Mouse (Mus musculus) neural tube, embryonic 14.5 days (tissue): ENCODE measurements around the gene Eif3d. TPM values are rescaled to one million over a fixed set of nuclear protein-coding genes. Genes with fewer than 3 reads are reported as not detected.

ENCODE experiments used
- ATAC-seq: fragments of 200-750 bp; cut with Nextera tagmentation; 2 replicates; pipeline ENCODE4 v1.8.0; 2017; ENCODE audit warnings: low read depth, mild to moderate bottlenecking, moderate TSS enrichment, moderate library complexity
- H3K27ac ChIP-seq: fragments of 300-500 bp; sonication (generic); 2 replicates; pipeline ENCODE4 v1.5.1; 2014; ENCODE audit warnings: low read depth, mild to moderate bottlenecking, control low read depth, low read length, moderate library complexity, mixed read lengths
- H3K27me3 ChIP-seq: fragments of 300-500 bp; sonication (generic); 2 replicates; pipeline ENCODE4 v1.6.1; 2014; ENCODE audit warnings: low read length; ENCODE audit not compliant: control insufficient read depth, insufficient read depth
- H3K36me3 ChIP-seq: fragments of 300-500 bp; sonication (generic); 2 replicates; pipeline ENCODE4 v1.6.1; 2014; ENCODE audit warnings: low read length, mixed read lengths; ENCODE audit not compliant: control insufficient read depth, insufficient read depth
- H3K4me1 ChIP-seq: fragments of 300-500 bp; sonication (generic); 2 replicates; pipeline ENCODE4 v1.6.1; 2014; ENCODE audit warnings: low read length; ENCODE audit not compliant: control insufficient read depth, insufficient read depth
- H3K4me2 ChIP-seq: fragments of 300-500 bp; sonication (generic); 2 replicates; pipeline ENCODE4 v1.6.1; 2014; ENCODE audit warnings: mild to moderate bottlenecking, low read depth, low read length, control low read depth
- H3K4me3 ChIP-seq: fragments of 300-500 bp; sonication (generic); 2 replicates; pipeline ENCODE4 v1.5.1; 2014; ENCODE audit warnings: low read depth, low read length, control low read depth, mixed read lengths
- H3K9ac ChIP-seq: fragments of 300-500 bp; sonication (generic); replicated peaks from 2 replicates; pipeline ENCODE4 v1.6.1; 2014; ENCODE audit warnings: low read depth, mild to moderate bottlenecking, control low read depth, low read length, mixed read lengths
- H3K9me3 ChIP-seq: fragments of 300-500 bp; sonication (generic); 2 replicates; pipeline ENCODE4 v1.6.1; 2016; ENCODE audit warnings: low read length; ENCODE audit not compliant: control insufficient read depth
- WGBS: fragments of 180-500 bp; shearing (Covaris S2); extraction: QIAGEN DNeasy Blood & Tissue Kit; methylation state at CpG from one replicate; pipeline ENCODE4 v1.1.7; 2014; 5-methylcytosine and 5-hydroxymethylcytosine counted together
- polyA plus RNA-seq: library from polyadenylated mRNA; unstranded; fragments of >200 nt; fragmentation: Nextera tagmentation; extraction: Ambion mirVana; gene quantifications from 2 replicates; pipeline ENCODE4 v1.2.1, GENCODE M21; 2014

The Eif3d gene
- polyA plus RNA-seq, 1 experiment from 2014 or later = 177 TPM

DNA sequence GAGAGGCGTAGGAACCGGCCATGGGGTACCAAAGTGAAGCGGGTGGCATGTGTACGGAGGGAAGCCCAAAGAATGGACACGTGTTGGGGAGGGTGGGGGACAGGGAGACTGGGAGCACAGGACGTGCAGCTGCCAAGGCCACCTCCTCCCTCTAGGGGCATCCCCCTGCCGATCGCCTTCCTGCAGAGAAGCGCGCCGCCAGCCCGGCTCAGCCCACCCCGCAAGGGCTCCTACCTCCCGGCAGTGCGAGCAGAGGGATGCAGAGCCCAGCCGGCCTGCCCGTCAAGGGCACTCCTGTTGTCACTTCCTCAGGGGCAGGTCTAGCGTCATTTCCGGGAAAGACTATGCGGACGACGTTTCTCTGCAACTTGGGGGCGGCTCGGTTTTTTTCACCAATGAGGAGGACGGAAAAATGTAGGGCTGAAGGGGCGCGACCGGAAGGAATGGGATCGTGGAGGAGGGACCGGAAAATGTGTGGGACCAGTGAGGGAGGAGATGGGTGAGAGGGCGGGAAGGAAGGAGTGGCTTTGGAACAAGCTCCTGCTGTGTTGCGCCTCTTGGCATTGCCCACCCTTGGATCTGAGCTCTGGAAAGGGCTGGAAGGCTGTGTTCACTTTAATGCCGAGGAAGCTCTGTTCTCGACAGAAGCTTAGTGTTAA lies 41.8 kb downstream of the Eif3d start, which contains the start of gene Txn2:
TSS of gene Txn2 (minus strand) at position 334 of the 659 bp plus-strand sequence.
- H3K9ac ChIP-seq = peak within 1 kb of the TSS; percentile 66
- H3K27ac ChIP-seq = peak within 1 kb of the TSS; percentile 91
- peaks cover 8% of the 10 kb centered on the region for H3K36me3 ChIP-seq
- no peaks in the 10 kb centered on the region for H3K27me3 ChIP-seq
- peak within 1 kb of the TSS; percentile 80 for H3K4me2 ChIP-seq
- peaks cover 13% of the 10 kb centered on the region for H3K4me1 ChIP-seq
- no peaks in the 10 kb centered on the region for H3K9me3 ChIP-seq
- H3K4me3 ChIP-seq = peak within 1 kb of the TSS; percentile 54
- peak; percentile 96 for ATAC-seq
- WGBS = under 1% methylated on average over 33 of the region's 34 CpGs

DNA sequence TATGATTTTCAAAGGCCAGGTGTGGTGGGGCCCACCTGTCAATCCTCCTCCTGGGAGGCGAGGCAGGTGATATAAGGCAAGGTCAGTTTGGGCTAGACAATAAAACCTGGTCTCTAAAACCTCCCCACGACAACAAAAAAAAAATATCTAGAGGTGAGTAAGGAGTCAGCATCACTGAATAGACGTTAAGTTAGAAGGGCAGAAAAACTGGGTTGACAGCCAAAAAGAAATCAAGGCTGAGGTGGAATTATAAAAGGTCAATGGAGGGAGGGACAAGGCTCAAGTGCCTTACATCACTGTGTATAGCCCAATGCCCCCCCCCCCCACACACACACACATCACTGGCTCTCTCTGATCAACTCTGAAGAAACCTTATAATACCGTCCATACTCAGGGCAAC lies 42.5 kb downstream of the Eif3d start:
- no peaks in the 10 kb centered on the region for H3K9me3 ChIP-seq
- peaks cover 13% of the 10 kb centered on the region for H3K4me1 ChIP-seq
- WGBS = 27% methylated on average over 4 of the region's 4 CpGs
- no peaks in the 10 kb centered on the region for H3K27me3 ChIP-seq
- H3K27ac ChIP-seq = no peak overlapping the region
- peak overlapping the region; percentile 54 for H3K4me3 ChIP-seq
- no peak for ATAC-seq
- peaks cover 9% of the 10 kb centered on the region for H3K36me3 ChIP-seq
- H3K4me2 ChIP-seq = peak overlapping the region; percentile 70
- H3K9ac ChIP-seq = peak overlapping the region; percentile 58

DNA sequence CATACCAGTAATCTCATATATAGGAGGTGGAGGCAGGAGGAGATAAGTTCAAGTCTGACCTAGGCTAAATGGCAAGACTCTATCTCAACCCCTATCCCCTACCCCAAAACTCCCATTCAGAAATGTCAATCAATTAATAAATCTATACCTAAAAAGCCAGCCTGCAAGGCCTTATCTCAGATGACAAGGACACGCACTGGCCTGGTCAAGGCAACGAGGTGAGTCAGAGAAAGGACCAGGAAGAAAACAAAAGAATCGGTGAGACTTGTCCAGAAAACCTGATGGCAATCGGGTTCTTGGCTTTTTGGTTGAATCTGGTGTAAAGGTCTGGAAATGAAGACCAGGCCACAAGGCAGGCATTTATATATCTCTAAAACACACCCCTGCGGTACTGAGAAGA lies 43.7 kb downstream of the Eif3d start:
- Histone ChIP-seq H3K4me1 (peaks cover 13% of the 10 kb centered on the region), H3K4me3 (no peak overlapping the region), H3K4me2 (no peak overlapping the region), H3K9me3 (no peaks in the 10 kb centered on the region), H3K27me3 (no peaks in the 10 kb centered on the region), H3K27ac (no peak overlapping the region), H3K9ac (no peak overlapping the region), H3K36me3 (peaks cover 9% of the 10 kb centered on the region)
- no peak for ATAC-seq
- 96% methylated on average over 5 of the region's 5 CpGs for WGBS

DNA sequence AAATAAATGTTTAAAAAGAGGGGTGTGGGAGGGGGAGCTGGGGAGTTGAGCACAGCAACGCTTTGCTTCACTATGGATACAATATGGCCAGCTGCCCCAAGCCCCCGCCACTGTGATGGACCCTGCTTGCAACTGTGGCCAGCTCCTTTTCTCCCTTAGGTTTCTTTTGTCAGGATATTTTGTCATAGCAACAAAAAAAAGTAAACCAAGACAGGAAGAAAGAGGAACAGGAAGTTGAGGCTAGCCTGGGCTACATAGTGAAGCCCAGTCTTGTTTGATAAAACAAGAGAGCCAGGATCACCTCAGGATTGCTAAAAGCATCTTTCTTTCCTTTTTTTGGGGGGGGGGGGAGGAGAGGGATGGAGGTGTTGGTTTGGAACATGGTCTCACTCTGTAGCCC lies 45.4 kb downstream of the Eif3d start:
- Histone ChIP-seq H3K4me3 (no peak overlapping the region), H3K9me3 (no peaks in the 10 kb centered on the region), H3K27ac (no peak overlapping the region), H3K9ac (no peak overlapping the region), H3K27me3 (no peaks in the 10 kb centered on the region), H3K4me2 (no peak overlapping the region), H3K36me3 (peaks cover 9% of the 10 kb centered on the region), H3K4me1 (peaks cover 13% of the 10 kb centered on the region)
- 91% methylated on average over 2 of the region's 2 CpGs for WGBS
- ATAC-seq = no peak

DNA sequence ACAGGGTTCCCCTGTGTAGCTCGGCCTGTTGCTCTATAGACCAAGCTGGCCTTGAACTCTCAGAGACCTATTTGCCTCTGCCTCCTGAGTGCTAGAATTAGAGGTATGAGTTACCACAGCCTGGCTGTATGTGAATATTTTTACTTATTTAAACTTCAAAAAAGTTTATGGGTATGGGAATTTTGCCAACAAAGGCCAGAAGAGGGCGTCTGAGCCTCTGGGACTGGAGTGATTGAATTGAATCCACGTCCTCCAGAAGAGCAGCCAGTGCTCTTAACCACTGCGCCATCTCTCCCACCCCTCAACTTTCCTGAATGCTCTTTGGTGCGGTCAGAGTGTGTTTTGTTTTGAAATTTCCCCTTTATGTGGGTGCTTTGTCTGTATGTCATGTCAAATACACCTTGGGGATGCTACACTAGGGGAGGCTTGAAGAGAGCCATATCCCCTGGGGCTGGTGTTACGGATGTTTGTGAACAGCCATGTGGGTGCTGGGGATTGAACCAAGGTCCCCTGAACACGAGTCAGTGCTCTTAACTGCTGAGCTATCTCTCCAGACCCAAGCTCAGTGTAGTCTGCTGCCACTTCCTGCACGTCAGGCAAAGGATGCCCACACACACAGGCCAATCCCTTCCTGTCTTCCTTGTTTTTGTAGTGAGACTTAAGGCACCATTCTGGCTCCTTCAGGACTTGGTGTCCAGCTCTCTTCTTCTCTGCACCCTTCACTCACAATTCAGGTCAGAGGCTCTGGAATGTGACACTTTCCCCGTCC lies 47.2 kb downstream of the Eif3d start:
- no peak overlapping the region for H3K4me3 ChIP-seq
- ATAC-seq = no peak
- peaks cover 13% of the 10 kb centered on the region for H3K36me3 ChIP-seq
- H3K4me2 ChIP-seq = no peak overlapping the region
- no peak overlapping the region for H3K27ac ChIP-seq
- no peak overlapping the region for H3K9ac ChIP-seq
- WGBS = 73% methylated on average over 9 of the region's 9 CpGs
- H3K4me1 ChIP-seq = peaks cover 8% of the 10 kb centered on the region
- H3K27me3 ChIP-seq = no peaks in the 10 kb centered on the region
- no peaks in the 10 kb centered on the region for H3K9me3 ChIP-seq

DNA sequence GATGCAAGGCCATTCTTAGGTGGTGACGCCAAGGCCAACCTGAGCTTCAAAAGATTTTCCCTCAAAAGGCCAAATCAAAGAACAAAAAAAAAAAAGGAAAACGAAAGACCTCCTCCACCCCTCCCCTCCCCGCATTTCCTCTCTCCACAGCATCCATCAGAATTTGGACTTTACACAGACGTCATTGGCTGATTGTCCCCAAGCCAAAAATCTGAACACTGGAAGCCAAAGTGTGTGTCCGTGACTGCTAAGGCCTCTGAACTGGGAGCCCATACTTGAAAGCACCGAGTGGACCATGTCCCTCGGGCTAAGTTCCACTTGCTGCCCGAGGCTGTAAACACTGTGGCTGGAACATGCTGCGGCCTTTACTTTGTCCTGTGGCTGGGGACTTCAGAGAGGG lies 47.9 kb downstream of the Eif3d start:
- H3K4me3 ChIP-seq = no peak overlapping the region
- H3K4me2 ChIP-seq = no peak overlapping the region
- peaks cover 16% of the 10 kb centered on the region for H3K36me3 ChIP-seq
- peaks cover 3% of the 10 kb centered on the region for H3K4me1 ChIP-seq
- no peaks in the 10 kb centered on the region for H3K27me3 ChIP-seq
- H3K27ac ChIP-seq = no peak overlapping the region
- no peak overlapping the region for H3K9ac ChIP-seq
- no peaks in the 10 kb centered on the region for H3K9me3 ChIP-seq
- ATAC-seq = no peak
- WGBS = 88% methylated on average over 9 of the region's 9 CpGs

DNA sequence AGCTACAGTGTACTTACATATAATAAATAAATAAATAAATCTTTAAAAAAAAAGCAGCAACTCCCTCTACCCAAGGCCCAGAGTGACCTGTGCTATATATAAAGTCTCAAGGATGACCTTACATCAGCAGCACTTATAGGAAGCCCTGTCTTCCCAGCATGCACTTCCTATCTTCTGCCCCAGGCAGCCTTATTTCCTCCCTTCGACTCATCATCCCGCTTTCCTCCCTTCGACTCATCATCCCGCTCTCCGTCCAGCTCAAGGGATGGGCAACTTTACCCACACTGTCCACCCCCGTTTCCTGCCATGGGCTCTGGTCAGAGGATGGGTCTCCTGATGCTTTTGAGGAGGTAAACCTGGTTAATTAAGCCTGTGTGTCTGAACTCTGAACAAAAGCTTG lies 49.0 kb downstream of the Eif3d start:
- Histone ChIP-seq H3K4me1 (no peaks in the 10 kb centered on the region), H3K36me3 (peaks cover 16% of the 10 kb centered on the region), H3K4me2 (no peak overlapping the region), H3K27me3 (no peaks in the 10 kb centered on the region), H3K4me3 (no peak overlapping the region), H3K9me3 (no peaks in the 10 kb centered on the region), H3K9ac (no peak overlapping the region), H3K27ac (no peak overlapping the region)
- ATAC-seq = no peak
- WGBS = 81% methylated on average over 6 of the region's 6 CpGs

DNA sequence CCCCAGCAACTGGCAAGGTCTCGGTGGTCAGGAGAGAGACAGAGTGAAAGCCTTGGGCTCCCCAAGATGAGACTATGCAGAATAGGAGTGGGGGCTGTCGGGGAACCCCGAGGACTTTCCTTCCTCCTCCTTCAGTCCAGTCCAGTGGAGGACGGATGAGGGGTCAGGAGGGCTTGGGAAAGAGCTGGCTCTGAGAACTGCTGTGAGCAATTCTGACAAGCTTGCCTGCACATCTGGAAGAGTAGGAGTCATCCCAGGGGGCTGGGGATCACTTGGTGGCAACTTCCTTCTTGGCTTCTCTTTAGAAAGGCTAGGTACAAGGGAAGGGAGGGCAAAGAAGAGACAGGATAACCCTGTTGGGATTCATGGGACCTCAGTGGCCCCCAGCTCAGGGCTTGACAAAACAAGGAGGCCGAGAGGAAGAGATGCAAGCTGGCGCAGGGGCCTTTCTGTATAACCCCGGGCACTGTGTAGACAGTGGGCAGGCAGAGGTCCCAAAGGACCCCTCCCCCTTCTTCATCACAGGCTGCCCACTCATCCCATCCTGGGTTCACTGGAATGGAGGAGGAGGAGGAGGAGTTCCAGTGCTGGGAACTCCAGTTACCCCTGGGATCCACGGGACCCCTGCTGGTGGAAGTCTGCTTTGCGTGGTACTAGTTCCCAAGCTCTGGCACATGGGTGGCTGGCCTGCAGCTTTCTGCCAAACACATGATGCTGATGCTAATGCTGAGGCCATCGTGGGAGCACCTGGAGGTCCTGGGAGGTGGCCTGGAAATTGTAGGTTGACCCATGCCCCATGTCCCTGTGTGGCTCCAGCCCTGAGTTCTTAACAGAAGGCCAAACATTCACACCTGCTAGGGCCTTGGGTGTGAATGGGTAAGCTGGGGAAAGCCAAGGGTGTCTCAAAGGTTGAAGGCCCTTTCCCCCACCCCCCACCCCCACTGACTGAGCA lies 49.8 kb downstream of the Eif3d start:
- no peaks in the 10 kb centered on the region for H3K9me3 ChIP-seq
- H3K4me2 ChIP-seq = no peak overlapping the region
- H3K36me3 ChIP-seq = peaks cover 19% of the 10 kb centered on the region
- H3K4me3 ChIP-seq = no peak overlapping the region
- no peaks in the 10 kb centered on the region for H3K27me3 ChIP-seq
- WGBS = 92% methylated on average over 10 of the region's 10 CpGs
- H3K4me1 ChIP-seq = no peaks in the 10 kb centered on the region
- H3K27ac ChIP-seq = no peak overlapping the region
- no peak overlapping the region for H3K9ac ChIP-seq
- ATAC-seq = no peak
